13 mouse cellular contexts compared by ENCODE assay signal in the genomic region with DNA sequence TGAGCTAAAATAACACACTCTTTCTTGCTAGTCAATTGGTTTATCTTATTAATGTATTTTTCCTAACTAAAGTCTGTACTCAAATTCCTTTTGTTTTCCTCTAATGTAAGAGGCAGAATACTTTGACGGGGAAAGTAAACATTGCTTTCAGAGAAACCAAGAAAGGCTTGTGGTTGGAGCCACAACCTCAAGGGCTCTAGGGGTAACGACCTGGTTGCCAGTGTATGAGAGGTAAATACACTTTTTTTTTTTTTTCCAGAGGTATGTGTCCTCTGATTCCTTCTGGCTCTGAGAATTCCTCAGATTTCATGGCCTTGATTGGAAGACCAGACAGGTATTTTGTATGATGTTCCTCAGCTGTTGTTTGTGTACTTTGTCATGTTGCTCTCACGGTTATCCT. TPM values are rescaled to one million over a fixed set of nuclear protein-coding genes. Genes with fewer than 3 reads are reported as not detected.
DNase-seq lines count a peak whose midpoint lies in the region; ATAC-seq and TF ChIP-seq lines count a peak whose summit lies in the region.
"Had no signal": no experiment of that assay in that cellular context is flagged by ENCODE, and none has a peak within 500 bp of the region (broad histone marks: within the 10 kb centered on the region; RNA-seq: fewer than 3 reads in every experiment).

No protein-coding gene starts in this region.

- TF ChIP-seq CTCF in MEL (IDR thresholded peaks at IDR 0.05 in 2 of 3, conservative IDR thresholded peaks at IDR 0.05 in 1 of 3; ENCODE audit: control insufficient read depth in 1 of 3, insufficient read depth in 1 of 3, low read depth in 2 of 3, low read length in 3 of 3, poor library complexity in 1 of 3, severe bottlenecking in 1 of 3), result no peak
- no peak for TF ChIP-seq CTCF in cortical plate, adult 2 months (IDR thresholded peaks at IDR 0.05; ENCODE audit: extremely low read depth, insufficient read depth, low read length)
- TF ChIP-seq CTCF in liver, postnatal 0 days (IDR thresholded peaks at IDR 0.05; ENCODE audit: low read depth), result no peak

- TF ChIP-seq RAD21 in MEL (IDR thresholded peaks at IDR 0.05; ENCODE audit: low read depth, low read length), result no peak

- DNase-seq in hindbrain, embryonic 11.5 days (ENCODE audit: low spot score), result no peak
- no peak for DNase-seq in MEL (ENCODE audit: low read depth, low spot score)
- DNase-seq in liver, postnatal 0 days, result no peak
- DNase-seq in urinary bladder, adult 2 months (ENCODE audit: low spot score), result no peak
- DNase-seq: adrenal gland, adult 8-10 months; cerebellum, adult 9-10 months; kidney, adult 9 months had no signal

- WGBS in hindbrain, embryonic 13.5 days, result 86% methylated on average over 3 of the region's 3 CpGs
- WGBS in hindbrain, embryonic 11.5 days, result 84% methylated on average over 3 of the region's 3 CpGs
- 49% methylated on average over 3 of the region's 3 CpGs for WGBS in liver, postnatal 0 days (ENCODE audit: insufficient replicate concordance)
- 87% methylated on average over 3 of the region's 3 CpGs for WGBS in kidney, embryonic 14.5 days

- H3K27ac ChIP-seq in hindbrain, embryonic 13.5 days, result no peak overlapping the region
- no peak overlapping the region for H3K27ac ChIP-seq in hindbrain, embryonic 11.5 days (ENCODE audit: low read depth, low read length)
- H3K27ac ChIP-seq in MEL (ENCODE audit: control insufficient read depth, low read depth, low read length), result peak overlapping the region; percentile 9; the same call in 1 of the 2 replicates
- no peak overlapping the region for H3K27ac ChIP-seq in cortical plate, adult 2 months (ENCODE audit: insufficient read depth, low read length)
- H3K27ac ChIP-seq in liver, postnatal 0 days (ENCODE audit: low read depth), result peak overlapping the region; percentile 80; the same call in 1 of the 2 replicates
- H3K27ac ChIP-seq in kidney, embryonic 14.5 days (ENCODE audit: low read depth, low read length), result no peak overlapping the region
- H3K27ac ChIP-seq: limb, embryonic 12.5 days; stomach, embryonic 15.5 days had no signal

- TF ChIP-seq EP300 in MEL (IDR thresholded peaks at IDR 0.05; ENCODE audit: low read depth in 1 of 2, low read length in 2 of 2), result no peak
- TF ChIP-seq EP300 in liver, postnatal 0 days (IDR thresholded peaks at IDR 0.05; ENCODE audit: low read depth), result no peak

- no peak for TF ChIP-seq POLR2A in MEL (IDR thresholded peaks at IDR 0.05; ENCODE audit: control insufficient read depth in 1 of 2, insufficient read depth in 1 of 2, low read depth in 1 of 2, low read length in 2 of 2, poor library complexity in 1 of 2)
- no peak for TF ChIP-seq POLR2A in cortical plate, adult 2 months (IDR thresholded peaks at IDR 0.05; ENCODE audit: extremely low read depth, insufficient read depth, low read length)

- H3K27me3 ChIP-seq in hindbrain, embryonic 13.5 days, result no peaks in the 10 kb centered on the region
- no peaks in the 10 kb centered on the region for H3K27me3 ChIP-seq in hindbrain, embryonic 11.5 days (ENCODE audit: control insufficient read depth, insufficient read depth, low read length)
- no peaks in the 10 kb centered on the region for H3K27me3 ChIP-seq in MEL (ENCODE audit: control insufficient read depth in 1 of 2, insufficient read depth in 2 of 2, low read length in 2 of 2)
- H3K27me3 ChIP-seq in liver, postnatal 0 days (ENCODE audit: insufficient read depth, low read length), result no peaks in the 10 kb centered on the region
- no peaks in the 10 kb centered on the region for H3K27me3 ChIP-seq in kidney, embryonic 14.5 days (ENCODE audit: control insufficient read depth, insufficient read depth, low read length)
- H3K27me3 ChIP-seq: heart, embryonic 12.5 days; limb, embryonic 12.5 days; stomach, embryonic 15.5 days had no signal

- H3K4me1 ChIP-seq in hindbrain, embryonic 13.5 days (replicated peaks), result peaks cover 10% of the 10 kb centered on the region
- H3K4me1 ChIP-seq in hindbrain, embryonic 11.5 days (replicated peaks; ENCODE audit: control insufficient read depth, insufficient read depth, low read length), result no peaks in the 10 kb centered on the region
- H3K4me1 ChIP-seq in MEL (ENCODE audit: control insufficient read depth in 1 of 2, insufficient read depth in 2 of 2, low read length in 2 of 2), result peaks cover 32 to 41% of the 10 kb centered on the region in 2 experiments
- peaks cover 4% of the 10 kb centered on the region; the same call in 1 of the 2 replicates for H3K4me1 ChIP-seq in cortical plate, adult 2 months (ENCODE audit: control insufficient read depth, insufficient read depth, low read length)
- peaks cover 17% of the 10 kb centered on the region for H3K4me1 ChIP-seq in liver, postnatal 0 days (ENCODE audit: insufficient read depth)
- H3K4me1 ChIP-seq in kidney, embryonic 14.5 days (ENCODE audit: control insufficient read depth, insufficient read depth, low read length), result no peaks in the 10 kb centered on the region
- H3K4me1 ChIP-seq: heart, embryonic 12.5 days had no signal

- H3K9me3 ChIP-seq in hindbrain, embryonic 13.5 days, result no peaks in the 10 kb centered on the region
- H3K9me3 ChIP-seq in hindbrain, embryonic 11.5 days (ENCODE audit: control insufficient read depth, low read length), result no peaks in the 10 kb centered on the region
- no peaks in the 10 kb centered on the region for H3K9me3 ChIP-seq in MEL (replicated peaks; ENCODE audit: insufficient read depth, low read length)
- no peaks in the 10 kb centered on the region for H3K9me3 ChIP-seq in liver, postnatal 0 days (ENCODE audit: low read length)
- no peaks in the 10 kb centered on the region for H3K9me3 ChIP-seq in kidney, embryonic 14.5 days (ENCODE audit: control insufficient read depth, low read length)
- H3K9me3 ChIP-seq: heart, embryonic 12.5 days; limb, embryonic 12.5 days; stomach, embryonic 15.5 days had no signal

- peaks cover 12% of the 10 kb centered on the region for H3K79me2 ChIP-seq in MEL (ENCODE audit: control insufficient read depth, insufficient read depth, low read length, poor library complexity)

- H3K36me3 ChIP-seq in hindbrain, embryonic 13.5 days, result peaks cover 8% of the 10 kb centered on the region; the same call in 1 of the 2 replicates
- H3K36me3 ChIP-seq in hindbrain, embryonic 11.5 days (ENCODE audit: control insufficient read depth, insufficient read depth, low read length), result no peaks in the 10 kb centered on the region
- H3K36me3 ChIP-seq in MEL (ENCODE audit: control insufficient read depth in 1 of 2, insufficient read depth in 2 of 2, low read length in 2 of 2), result peaks cover 0 to 50% of the 10 kb centered on the region in 2 experiments; a peak in 2 of 4 replicates
- no peaks in the 10 kb centered on the region for H3K36me3 ChIP-seq in liver, postnatal 0 days (replicated peaks; ENCODE audit: insufficient read depth, low read length)
- no peaks in the 10 kb centered on the region for H3K36me3 ChIP-seq in kidney, embryonic 14.5 days (ENCODE audit: control insufficient read depth, insufficient read depth, low read length)
- H3K36me3 ChIP-seq: heart, embryonic 12.5 days; limb, embryonic 12.5 days; stomach, embryonic 15.5 days had no signal

- H3K4me2 ChIP-seq in hindbrain, embryonic 13.5 days, result peak overlapping the region; percentile 76
- no peak overlapping the region for H3K4me2 ChIP-seq in hindbrain, embryonic 11.5 days (replicated peaks; ENCODE audit: low read depth, low read length)
- peak overlapping the region; percentile 94 for H3K4me2 ChIP-seq in liver, postnatal 0 days (ENCODE audit: low read depth, low read length)
- no peak overlapping the region for H3K4me2 ChIP-seq in kidney, embryonic 14.5 days (replicated peaks; ENCODE audit: low read depth, low read length)

- H3K9ac ChIP-seq in hindbrain, embryonic 13.5 days, result no peak overlapping the region
- H3K9ac ChIP-seq in hindbrain, embryonic 11.5 days (ENCODE audit: low read depth, low read length), result no peak overlapping the region
- no peak overlapping the region for H3K9ac ChIP-seq in MEL (ENCODE audit: control insufficient read depth, low read depth, low read length, poor library complexity, severe bottlenecking)
- H3K9ac ChIP-seq in liver, postnatal 0 days (replicated peaks), result no peak overlapping the region
- no peak overlapping the region for H3K9ac ChIP-seq in kidney, embryonic 14.5 days (ENCODE audit: low read depth, low read length)
- H3K9ac ChIP-seq: limb, embryonic 12.5 days; stomach, embryonic 15.5 days had no signal

- 0 out of 2 replicates have a peak overlapping the region, but pooled peaks have one; percentile 79 for H3K4me3 ChIP-seq in hindbrain, embryonic 13.5 days
- no peak overlapping the region for H3K4me3 ChIP-seq in hindbrain, embryonic 11.5 days (ENCODE audit: low read depth, low read length)
- H3K4me3 ChIP-seq in MEL (ENCODE audit: control insufficient read depth in 1 of 2, insufficient read depth in 1 of 2, low read depth in 2 of 2, low read length in 2 of 2), result no peak overlapping the region; a peak in 1 of 4 replicates
- peak overlapping the region; percentile 16; the same call in 1 of the 2 replicates for H3K4me3 ChIP-seq in cortical plate, adult 2 months (ENCODE audit: insufficient read depth, low read length)
- H3K4me3 ChIP-seq in liver, postnatal 0 days (ENCODE audit: low read depth, low read length), result peak overlapping the region; percentile 87
- no peak overlapping the region for H3K4me3 ChIP-seq in kidney, embryonic 14.5 days (ENCODE audit: low read length)

- ATAC-seq in hindbrain, embryonic 13.5 days (ENCODE audit: low FRiP score), result no peak
- no peak for ATAC-seq in hindbrain, embryonic 11.5 days (ENCODE audit: low FRiP score)
- ATAC-seq in liver, postnatal 0 days, result no peak
- ATAC-seq in kidney, embryonic 14.5 days (ENCODE audit: low FRiP score, low TSS enrichment), result no peak

RNA-seq across cellular contexts. Expression of gene Nipa1, which starts 2.0 kb away (rescaled TPM):
- polyA plus RNA-seq in hindbrain, embryonic 13.5 days (2015; fragmentation: Nextera tagmentation; extraction: Ambion mirVana), result 22.2 and 24.0 TPM in 2 replicates
- 11.1 and 11.4 TPM in 2 replicates for polyA plus RNA-seq in hindbrain, embryonic 11.5 days (2014; fragmentation: Nextera tagmentation; extraction: Ambion mirVana)
- total RNA-seq in MEL (2012; rRNA removed), result 10.4 and 14.8 TPM in 2 replicates
- 10 to 100 TPM in 1 of 2 experiments, not detected in 1; 13.0 TPM for polyA plus RNA-seq in MEL (2012; ENCODE audit: insufficient read depth in 1 of 2, insufficient read length in 2 of 2, low read depth in 1 of 2, low replicate concordance in 2 of 2, missing spikeins in 1 of 2)
- 34.2 and 34.4 TPM in 2 replicates for polyA plus RNA-seq in cortical plate, adult 2 months (2012; rRNA removed)
- polyA plus RNA-seq in liver, postnatal 0 days (2015; fragmentation: Nextera tagmentation; extraction: Ambion mirVana), result 3.8 and 4.5 TPM in 2 replicates
- 3.3 and 4.4 TPM in 2 replicates for polyA plus RNA-seq in kidney, embryonic 14.5 days (2014; fragmentation: Nextera tagmentation; extraction: Ambion mirVana)
- 13.5 and 13.8 TPM in 2 replicates for polyA plus RNA-seq in urinary bladder, adult 2 months (2012; rRNA removed)

RNA-seq across cellular contexts. Expression of gene Herc2, which starts 32.2 kb away (rescaled TPM):
- polyA plus RNA-seq in hindbrain, embryonic 13.5 days (2015; fragmentation: Nextera tagmentation; extraction: Ambion mirVana), result 46.7 and 47.8 TPM in 2 replicates
- polyA plus RNA-seq in hindbrain, embryonic 11.5 days (2014; fragmentation: Nextera tagmentation; extraction: Ambion mirVana), result 28.0 and 43.5 TPM in 2 replicates
- 20.7 and 24.0 TPM in 2 replicates for total RNA-seq in MEL (2012; rRNA removed)
- 100 to 1,000 TPM in 1 of 2 experiments, 10 to 100 TPM in 1; 32.0 to 389 TPM for polyA plus RNA-seq in MEL (2012; ENCODE audit: insufficient read depth in 1 of 2, insufficient read length in 2 of 2, low read depth in 1 of 2, low replicate concordance in 2 of 2, missing spikeins in 1 of 2)
- 51.7 and 60.1 TPM in 2 replicates for polyA plus RNA-seq in cortical plate, adult 2 months (2012; rRNA removed)
- polyA plus RNA-seq in liver, postnatal 0 days (2015; fragmentation: Nextera tagmentation; extraction: Ambion mirVana), result 7.1 and 8.8 TPM in 2 replicates
- polyA plus RNA-seq in kidney, embryonic 14.5 days (2014; fragmentation: Nextera tagmentation; extraction: Ambion mirVana), result 19.8 and 27.9 TPM in 2 replicates
- polyA plus RNA-seq in urinary bladder, adult 2 months (2012; rRNA removed), result 26.0 and 31.4 TPM in 2 replicates

RNA-seq across cellular contexts. Expression of gene Nipa2, which starts 55.5 kb away (rescaled TPM):
- 35.5 and 38.4 TPM in 2 replicates for polyA plus RNA-seq in hindbrain, embryonic 13.5 days (2015; fragmentation: Nextera tagmentation; extraction: Ambion mirVana)
- 48.4 and 49.7 TPM in 2 replicates for polyA plus RNA-seq in hindbrain, embryonic 11.5 days (2014; fragmentation: Nextera tagmentation; extraction: Ambion mirVana)
- 25.7 and 28.6 TPM in 2 replicates for total RNA-seq in MEL (2012; rRNA removed)
- polyA plus RNA-seq in MEL (2012; ENCODE audit: insufficient read depth in 1 of 2, insufficient read length in 2 of 2, low read depth in 1 of 2, low replicate concordance in 2 of 2, missing spikeins in 1 of 2), result 10 to 100 TPM in 1 of 2 experiments, not detected in 1; 26.3 TPM
- polyA plus RNA-seq in cortical plate, adult 2 months (2012; rRNA removed), result 23.1 and 24.3 TPM in 2 replicates
- polyA plus RNA-seq in liver, postnatal 0 days (2015; fragmentation: Nextera tagmentation; extraction: Ambion mirVana), result 22.7 and 23.9 TPM in 2 replicates
- 39.8 and 56.1 TPM in 2 replicates for polyA plus RNA-seq in kidney, embryonic 14.5 days (2014; fragmentation: Nextera tagmentation; extraction: Ambion mirVana)
- 31.4 and 32.8 TPM in 2 replicates for polyA plus RNA-seq in urinary bladder, adult 2 months (2012; rRNA removed)

Comparison
In these comparisons a context has a peak if more than half of its experiments do, and no peak if none do; other contexts are left out.
1. H3K4me2 ChIP-seq: peak in hindbrain, embryonic 13.5 days (single experiment) and liver, postnatal 0 days (single experiment); none in hindbrain, embryonic 11.5 days (single experiment) and kidney, embryonic 14.5 days (single experiment).
2. H3K4me3 ChIP-seq: peak in hindbrain, embryonic 13.5 days (single experiment), cortical plate, adult 2 months (single experiment) and liver, postnatal 0 days (single experiment); none in hindbrain, embryonic 11.5 days (single experiment), MEL (0 of 2) and kidney, embryonic 14.5 days (single experiment).
3. H3K27ac ChIP-seq: peak in MEL (single experiment) and liver, postnatal 0 days (single experiment); none in hindbrain, embryonic 13.5 days (single experiment), hindbrain, embryonic 11.5 days (single experiment), cortical plate, adult 2 months (single experiment) and kidney, embryonic 14.5 days (single experiment).